Mouse (Mus musculus) spleen, adult 2 months (tissue): ENCODE results near the gene Zc2hc1c.

Source experiments
- CTCF ChIP-seq: fragments of 200-500 bp; IDR thresholded peaks from 2 replicates; pipeline ENCODE4 v1.5.1; 2011; ENCODE audit warnings: mild to moderate bottlenecking, inconsistent platforms; ENCODE audit not compliant: insufficient read depth, insufficient read length, insufficient replicate concordance; ENCODE audit errors: extremely low read depth
- POLR2A ChIP-seq: fragments of 200-500 bp; IDR thresholded peaks from 2 replicates; pipeline ENCODE4 v1.6.1; 2011; ENCODE audit warnings: low read depth, low read length, inconsistent platforms

GRCm38 (mm10) chr12:85279396-85280080 is 8.9 kb upstream of the Zc2hc1c start:
- TF ChIP-seq CTCF (no peak), POLR2A (no peak)
